8 mouse cellular contexts compared by ENCODE assay signal in genomic region chr9:74141864-74142263, GRCm38 (mm10). TPM values are rescaled to one million over a fixed set of nuclear protein-coding genes. Genes with fewer than 3 reads are reported as not detected.
A peak's percentile ranks its signal among the peaks of the same experiment; 100 is the strongest.
DNase-seq lines count a peak whose midpoint lies in the region; ATAC-seq lines count a peak whose summit lies in the region.

No protein-coding gene starts in this region.

- no peak overlapping the region for H3K4me2 ChIP-seq in forebrain, embryonic 13.5 days

- no peaks in the 10 kb centered on the region for H3K9me3 ChIP-seq in forebrain, embryonic 13.5 days (replicated peaks)

- no peak overlapping the region for H3K9ac ChIP-seq in forebrain, embryonic 13.5 days

- H3K27me3 ChIP-seq in forebrain, embryonic 13.5 days, result no peaks in the 10 kb centered on the region

- no peaks in the 10 kb centered on the region for H3K36me3 ChIP-seq in forebrain, embryonic 13.5 days (ENCODE audit: poor library complexity, severe bottlenecking)

- peak; percentile 77 for ATAC-seq in forebrain, embryonic 13.5 days

- WGBS in forebrain, embryonic 13.5 days, result 7% methylated on average over 3 of the region's 3 CpGs

- H3K4me3 ChIP-seq in forebrain, embryonic 13.5 days, result no peak overlapping the region

- H3K27ac ChIP-seq in forebrain, embryonic 13.5 days, result no peak overlapping the region

- peak; percentile 17 to 57 for DNase-seq in urinary bladder, adult 18-20 months (ENCODE audit: low spot score in 2 of 2)
- DNase-seq in urinary bladder, adult 2 months (ENCODE audit: low spot score), result no peak
- peak; percentile 8 for DNase-seq in c-Kit-positive CD71-positive TER-119-negative erythroid progenitor cells, embryonic 14.5 days (ENCODE audit: low read depth)
- DNase-seq in kidney, postnatal 14 days, result peak; percentile 66
- peak; percentile 12 to 44 for DNase-seq in lung, adult 18-20 months
- DNase-seq in ovary, postnatal 36 days (ENCODE audit: low spot score), result peak; percentile 29
- DNase-seq in yolk sac, embryonic 10.5 days (ENCODE audit: low spot score), result no peak

- no peaks in the 10 kb centered on the region for H3K4me1 ChIP-seq in forebrain, embryonic 13.5 days

RNA-seq across cellular contexts. Expression of gene Wdr72, which starts 31.7 kb away (rescaled TPM):
- polyA plus RNA-seq in urinary bladder, adult 2 months (2012; rRNA removed), result 2.1 TPM in 2 replicates
- 0.14 and 0.33 TPM in 2 replicates for polyA plus RNA-seq in forebrain, embryonic 13.5 days (2015; fragmentation: Nextera tagmentation; extraction: Ambion mirVana)

Comparison
In these comparisons a context has a peak if more than half of its experiments do, and no peak if none do; other contexts are left out.
1. DNase-seq: peak in urinary bladder, adult 18-20 months (2 of 2), c-Kit-positive CD71-positive TER-119-negative erythroid progenitor cells, embryonic 14.5 days (single experiment), kidney, postnatal 14 days (single experiment), lung, adult 18-20 months (2 of 2) and ovary, postnatal 36 days (single experiment); none in urinary bladder, adult 2 months (single experiment) and yolk sac, embryonic 10.5 days (single experiment).